Mouse (Mus musculus): ENCODE results near the gene Stk32b.

DNA sequence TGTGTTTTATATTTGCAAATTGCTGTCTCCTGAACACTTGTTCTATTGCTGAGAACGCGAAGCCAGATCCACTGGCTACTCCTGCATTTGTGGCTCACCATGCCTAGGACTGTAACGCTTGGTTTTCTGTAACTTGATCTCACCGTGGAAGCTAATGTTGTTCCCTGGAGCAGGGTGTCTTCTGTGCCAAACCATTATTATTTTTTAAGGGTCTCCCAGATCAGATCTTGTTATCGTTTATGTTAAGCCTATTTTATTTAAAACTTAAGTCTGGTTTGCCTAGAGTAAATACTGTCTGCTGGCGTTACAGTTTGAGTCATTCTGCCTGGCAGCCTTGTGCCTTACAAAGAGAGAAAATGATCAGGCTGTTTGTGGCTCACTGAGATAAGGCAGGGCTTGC is 3.7 kb upstream of the Stk32b start:
- TF ChIP-seq CTCF (IDR thresholded peaks at IDR 0.05; ENCODE audit: borderline replicate concordance, insufficient read depth, low read depth, low read length), result no peak
- no peak for TF ChIP-seq POLR2A (IDR thresholded peaks at IDR 0.05; ENCODE audit: borderline replicate concordance, insufficient read depth, low read length)
